Mouse (Mus musculus) kidney, adult 2 months (tissue): Measurements from ENCODE around the gene Rhag.

Experiments used
- CTCF ChIP-seq: fragments of 200-500 bp; conservative IDR thresholded peaks from 2 replicates; pipeline ENCODE4 v1.5.1; 2011; ENCODE audit warnings: low read depth, mild to moderate bottlenecking, control low read depth, low read length, moderate library complexity, mixed read lengths; ENCODE audit not compliant: insufficient read depth, insufficient read length
- POLR2A ChIP-seq: fragments of 200-500 bp; IDR thresholded peaks from one replicate; pipeline ENCODE4 v1.6.1; 2011; ENCODE audit warnings: low read depth, low read length, control low read depth

DNA sequence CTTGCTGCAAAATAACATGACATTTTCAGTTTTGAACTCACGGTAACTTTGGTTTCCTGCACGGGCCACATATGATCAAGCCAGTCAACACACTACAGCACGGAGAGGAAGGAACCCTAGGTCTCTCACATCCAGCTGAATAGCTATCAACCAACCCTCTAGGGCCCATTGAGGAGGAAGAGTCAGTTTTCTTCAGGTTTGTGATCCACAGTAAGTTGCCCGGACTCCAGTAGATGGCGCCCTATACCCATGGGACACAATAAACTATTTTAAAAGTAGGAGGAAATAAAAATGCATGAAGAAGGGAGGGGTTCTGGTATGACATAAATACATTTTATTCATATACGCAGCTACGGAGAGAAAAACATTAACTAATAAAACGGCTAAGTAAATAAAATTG lies 13.6 kb downstream of the Rhag start:
- TF ChIP-seq CTCF, result peak; percentile 52
- no peak for TF ChIP-seq POLR2A
